Mouse (Mus musculus) bone marrow, adult 2 months (tissue): ENCODE data around the gene Zfp239.

Source experiments
- CTCF ChIP-seq: fragments of 200-500 bp; IDR thresholded peaks from 2 replicates; pipeline ENCODE4 v1.5.1; 2011; ENCODE audit warnings: low read length, control low read depth; ENCODE audit not compliant: control insufficient read depth, insufficient read depth
- POLR2A ChIP-seq: fragments of 200-500 bp; IDR thresholded peaks from 2 replicates; pipeline ENCODE4 v1.6.1; 2011; ENCODE audit warnings: low read depth, mild to moderate bottlenecking, control low read depth, low read length, borderline replicate concordance; ENCODE audit not compliant: control insufficient read depth

DNA sequence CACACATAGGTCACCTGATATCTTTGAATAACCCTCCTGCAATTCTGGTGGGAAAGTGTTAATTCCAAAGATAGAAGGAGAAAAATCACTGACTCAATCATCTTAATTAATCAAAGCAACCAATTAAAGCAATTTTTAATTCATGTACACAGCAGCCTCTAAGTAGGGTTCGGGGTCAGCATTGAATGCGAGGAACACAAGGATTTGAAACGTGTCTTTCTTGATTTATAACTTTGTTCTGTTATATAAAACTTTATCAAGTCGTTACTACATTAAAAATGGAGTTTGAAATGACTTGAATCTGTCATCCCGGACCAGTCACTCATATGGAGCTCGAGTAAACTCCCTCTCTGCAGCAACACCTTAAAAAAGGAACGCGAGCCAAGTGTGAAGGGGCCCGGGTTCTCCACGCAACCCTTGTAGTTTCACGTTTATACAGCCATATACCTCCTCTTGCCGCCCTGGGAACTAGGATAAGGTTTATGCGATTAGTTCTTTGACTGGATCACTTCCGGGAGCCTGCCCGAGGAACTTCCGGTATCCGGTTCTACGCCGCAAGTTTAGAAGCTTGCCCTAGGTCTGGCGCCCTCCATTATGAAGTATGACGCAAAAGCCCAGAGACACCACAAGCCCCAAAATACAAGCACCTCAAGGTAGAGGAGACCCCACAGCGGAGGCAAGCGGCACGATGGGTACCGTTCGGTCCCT, 17.0 kb downstream of the Zfp239 start:
- TF ChIP-seq CTCF, result no peak
- TF ChIP-seq POLR2A, result no peak
